Mouse (Mus musculus): Measurements from ENCODE around the gene Med29.

The Med29 gene

GRCm38 (mm10) chr7:28376011-28376771 is 16.3 kb downstream of the Med29 start:
- DNase-seq (ENCODE audit: low spot score in 2 of 2) = no peak

DNA sequence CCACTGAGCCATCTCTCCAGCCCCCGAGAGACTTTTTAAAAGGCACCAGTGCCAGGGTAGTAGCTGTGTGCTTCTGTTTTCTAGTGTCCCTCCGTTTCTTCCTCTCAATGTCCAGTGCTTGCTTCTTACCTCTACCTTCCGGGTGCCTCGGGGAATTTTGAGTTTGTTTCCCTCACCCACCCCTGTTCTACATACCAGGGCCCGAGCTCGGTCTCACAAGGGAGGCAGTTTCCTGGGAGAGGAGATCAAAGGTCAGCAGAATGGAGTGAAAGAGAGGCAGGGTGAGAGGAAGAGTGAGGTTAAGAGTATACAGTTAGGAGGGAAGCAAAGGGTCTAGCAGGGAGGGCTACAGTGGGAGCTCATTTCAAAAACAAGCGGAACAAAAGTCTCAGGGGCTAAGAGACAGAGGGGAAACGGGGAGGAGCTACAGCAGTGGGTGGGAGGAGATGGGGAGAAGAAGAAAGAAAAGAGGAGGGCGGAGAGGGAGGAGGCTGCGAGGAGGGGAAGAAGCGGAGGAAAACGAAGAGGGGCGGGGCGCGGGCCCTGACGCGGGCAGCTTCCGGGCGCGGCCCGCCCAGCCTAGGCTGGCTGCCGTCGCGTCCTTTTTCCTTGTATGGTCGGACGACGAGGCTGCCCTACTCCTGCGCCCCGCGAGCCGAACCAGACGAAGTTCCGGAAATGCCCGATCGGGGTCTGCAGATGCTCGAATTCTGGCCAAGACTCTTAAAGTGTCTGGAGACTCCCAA is 17.2 kb downstream of the Med29 start:
- DNase-seq (ENCODE audit: low spot score in 2 of 2) = peak in 1 of 2 experiments; percentile 66

DNA sequence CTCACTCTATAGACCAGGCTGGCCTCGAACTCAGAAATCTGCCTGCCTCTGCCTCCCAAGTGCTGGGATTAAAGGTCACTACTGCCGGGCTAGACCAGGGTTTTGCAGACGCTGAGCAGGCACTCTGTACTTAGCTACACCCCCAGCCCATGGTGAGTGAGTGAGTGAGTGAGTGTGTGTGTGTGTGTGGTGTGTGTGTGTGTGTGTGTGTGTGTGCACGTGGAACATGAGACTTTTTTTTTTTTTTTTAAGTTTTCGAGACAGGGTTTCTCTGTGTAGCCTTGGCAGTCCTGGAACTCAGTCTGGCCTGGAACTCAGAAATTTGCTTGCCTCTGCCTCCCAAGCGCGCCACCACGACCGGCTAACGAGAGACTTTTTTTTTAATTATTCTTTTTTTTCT is 17.9 kb downstream of the Med29 start:
- no peak for DNase-seq (ENCODE audit: low spot score in 2 of 2)

GRCm38 (mm10) chr7:28373891-28374495 is 18.5 kb downstream of the Med29 start:
- no peak for DNase-seq (ENCODE audit: low spot score in 2 of 2)

DNA sequence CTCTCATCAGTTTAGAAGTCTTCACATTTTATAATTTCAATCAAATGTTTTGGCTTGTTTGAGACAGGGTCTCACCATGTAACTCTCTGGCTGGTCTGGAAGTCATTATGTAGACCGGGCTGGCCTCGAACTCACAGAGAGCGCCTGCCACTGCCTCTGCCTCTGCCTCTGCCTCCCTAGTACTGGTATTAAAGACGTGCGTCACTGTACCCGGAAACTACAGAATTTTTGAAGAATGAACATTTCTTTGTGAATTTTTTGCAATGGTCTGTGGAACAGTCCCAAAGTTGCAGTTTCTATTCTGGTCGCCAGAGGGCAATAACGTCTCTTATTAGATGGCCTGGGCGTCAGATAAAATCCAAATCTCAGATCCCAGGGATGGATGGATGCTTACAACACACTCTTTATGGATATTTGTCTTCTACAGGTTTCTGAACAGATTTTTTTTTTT is 19.4 kb downstream of the Med29 start:
- peak in 1 of 2 experiments; percentile 72 for DNase-seq (ENCODE audit: low spot score in 2 of 2)

DNA sequence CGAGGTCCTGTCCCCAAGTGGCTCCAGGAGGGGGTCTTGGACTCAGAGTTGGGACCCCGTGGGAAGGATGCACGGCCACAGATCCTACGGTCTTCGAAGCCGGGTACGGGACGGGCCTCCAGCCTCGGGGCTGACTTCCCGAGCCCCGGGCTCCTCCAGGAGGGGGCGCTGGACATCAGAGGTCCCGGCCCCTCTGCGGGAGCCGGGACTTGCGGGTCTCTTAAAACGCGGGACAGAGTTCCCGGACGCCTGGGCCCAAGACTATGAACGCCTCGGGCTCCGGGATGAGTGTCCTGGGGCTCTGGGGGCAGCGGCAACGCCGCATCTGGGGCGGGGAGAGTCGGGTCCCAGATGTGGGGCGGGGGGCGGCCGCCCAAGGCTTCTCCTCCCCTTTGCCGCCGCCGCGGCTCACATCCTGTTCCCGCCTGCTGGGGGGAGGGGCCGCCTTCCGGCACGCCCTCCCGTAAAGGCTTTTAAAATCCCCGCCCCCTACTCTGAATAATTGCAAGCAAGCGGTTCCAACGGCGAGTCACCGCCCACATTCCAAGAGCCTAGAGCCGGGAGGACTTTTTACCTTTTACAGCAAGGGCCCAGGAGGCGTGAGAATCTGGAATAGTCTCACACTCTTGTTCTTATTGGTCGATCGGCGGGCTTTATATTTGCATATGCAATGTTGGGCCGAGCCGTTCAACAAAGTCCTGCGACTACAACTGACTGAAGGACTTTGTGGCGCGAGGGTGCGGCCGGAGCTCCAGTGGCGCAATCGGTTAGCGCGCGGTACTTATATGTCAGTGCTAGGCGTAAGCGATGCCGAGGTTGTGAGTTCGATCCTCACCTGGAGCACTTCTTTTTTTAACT is 20.0 kb downstream of the Med29 start, which contains the start of gene Plekhg2:
TSS of gene Plekhg2 (minus strand) at position 349 of the 858 bp plus-strand sequence.
- peak; percentile 95 to 97 for DNase-seq (ENCODE audit: low spot score in 2 of 2)

- no peak for DNase-seq (ENCODE audit: low spot score in 2 of 2)
Measured at GRCm38 (mm10) chr7:28371514-28371989, 21.0 kb downstream of the Med29 start.

DNA sequence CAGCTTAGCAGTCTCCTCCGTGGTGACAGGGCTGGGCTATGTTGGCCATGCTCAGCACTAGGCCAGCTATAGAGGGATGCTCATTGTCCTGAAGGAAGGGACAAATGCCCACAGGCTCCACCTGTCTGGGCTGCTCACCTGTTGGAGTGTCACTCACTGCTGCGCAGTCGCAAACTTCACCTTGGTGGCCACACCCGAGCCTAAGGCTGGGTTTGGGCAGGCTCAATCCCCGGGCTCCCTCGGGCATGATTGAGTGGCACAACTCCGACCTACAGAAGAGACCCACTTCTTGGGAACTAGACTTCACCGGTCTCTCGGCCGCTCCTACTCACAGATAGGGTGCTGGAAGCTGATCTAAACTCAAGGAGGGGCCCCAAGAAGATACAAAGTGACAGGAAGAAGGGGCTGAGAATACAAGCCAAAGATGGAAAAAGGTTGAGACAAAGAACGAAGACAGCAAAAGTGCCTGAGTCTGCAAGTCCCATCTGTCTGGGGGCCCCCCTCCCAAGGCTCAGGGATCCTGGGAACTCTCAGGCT is 21.5 kb downstream of the Med29 start:
- no peak for DNase-seq (ENCODE audit: low spot score in 2 of 2)

- no peak for DNase-seq (ENCODE audit: low spot score in 2 of 2)
Measured at GRCm38 (mm10) chr7:28370051-28370450, 22.5 kb downstream of the Med29 start.

DNA sequence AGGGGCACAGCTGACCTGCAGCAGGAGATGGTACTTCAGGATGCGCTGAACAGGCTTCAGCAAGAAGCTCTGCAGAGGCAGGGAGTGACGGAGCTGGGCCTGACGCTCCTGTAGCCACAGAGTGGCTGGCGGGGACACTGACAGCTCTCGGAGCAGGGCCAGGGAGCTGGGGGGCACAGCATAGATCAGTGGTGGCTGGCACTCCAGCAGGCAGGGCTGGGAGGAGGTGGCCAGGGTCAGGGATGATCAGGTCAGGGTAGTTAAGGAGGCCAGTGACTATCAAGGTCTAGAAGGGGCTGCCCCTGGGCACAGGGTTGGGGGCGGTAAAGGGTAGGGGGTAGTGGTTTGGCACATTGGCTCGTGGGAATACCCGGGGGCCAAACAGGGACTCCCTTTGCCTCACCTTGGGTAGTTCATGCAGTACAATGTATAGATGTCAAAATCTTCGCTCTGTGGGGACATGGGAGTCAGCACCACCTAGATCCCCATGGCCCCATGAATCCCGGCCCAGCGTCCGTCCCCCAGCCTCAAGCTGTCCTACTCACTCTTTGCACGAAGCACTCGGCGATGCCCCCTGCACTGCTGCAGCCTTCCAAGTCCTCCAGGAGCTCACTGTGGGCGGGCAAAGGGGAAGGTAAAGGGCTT is 24.1 kb downstream of the Med29 start:
- DNase-seq (ENCODE audit: low spot score in 2 of 2) = no peak

DNA sequence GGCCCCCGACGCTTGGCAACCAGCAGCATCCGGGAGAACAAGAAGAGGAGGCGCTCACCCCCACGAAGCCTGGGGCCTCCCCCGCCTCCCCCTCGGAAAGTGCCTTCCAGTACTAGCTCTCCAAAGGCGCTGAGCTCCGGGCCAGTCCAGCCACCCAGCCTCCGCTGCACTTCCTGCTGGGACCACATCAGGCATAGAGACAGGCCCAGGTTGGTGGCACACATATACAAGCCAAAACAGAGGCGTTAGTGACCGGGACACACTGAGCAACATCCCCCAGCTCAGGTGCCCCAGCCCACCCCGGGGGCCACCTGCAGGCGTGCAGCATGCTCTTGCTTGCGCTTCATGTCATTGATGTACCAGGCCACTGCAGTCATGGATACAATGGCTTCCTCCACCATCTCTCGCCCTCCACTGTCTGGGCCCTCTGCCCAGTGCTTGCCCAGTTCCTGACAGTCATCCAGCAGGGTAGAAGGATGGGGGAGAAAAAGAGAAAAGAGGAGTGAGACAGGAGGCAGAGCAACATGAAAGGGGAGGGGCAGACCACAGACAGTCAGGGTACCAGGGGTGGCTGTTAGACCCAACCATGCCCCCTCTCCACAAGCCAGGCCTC is 24.7 kb downstream of the Med29 start:
- DNase-seq (ENCODE audit: low spot score in 2 of 2) = no peak

DNA sequence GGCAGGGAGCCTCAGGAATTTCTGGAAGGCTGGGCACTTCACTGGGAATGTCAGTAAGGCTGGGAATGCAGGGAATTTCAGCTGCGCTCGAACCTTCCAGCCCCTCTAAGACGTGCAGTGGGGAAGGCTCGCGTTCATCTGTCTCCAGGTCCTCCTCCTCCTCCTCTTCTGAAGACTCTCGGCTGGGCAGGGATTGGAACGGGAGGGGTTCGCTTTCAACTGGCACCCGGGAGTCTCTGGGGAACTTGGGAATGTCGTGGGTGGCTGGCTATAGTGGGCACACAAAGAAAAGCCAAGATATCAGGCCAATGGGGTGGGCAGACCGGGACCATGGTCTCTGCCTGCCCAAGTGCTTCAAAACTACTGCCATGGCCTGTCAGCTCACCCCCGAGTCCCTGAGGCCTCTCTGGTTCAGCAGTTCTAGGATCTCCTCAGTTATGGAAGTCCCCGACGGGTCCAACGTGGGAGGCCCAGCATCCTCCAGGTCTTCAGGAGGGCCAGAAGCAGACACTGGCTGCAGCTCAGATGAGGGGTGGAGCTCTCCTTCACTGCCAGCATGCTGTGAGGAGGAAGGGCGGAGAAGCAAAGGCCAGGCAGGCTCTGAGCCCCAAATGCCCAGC is 30.0 kb downstream of the Med29 start:
- DNase-seq (ENCODE audit: low spot score in 2 of 2) = no peak

DNA sequence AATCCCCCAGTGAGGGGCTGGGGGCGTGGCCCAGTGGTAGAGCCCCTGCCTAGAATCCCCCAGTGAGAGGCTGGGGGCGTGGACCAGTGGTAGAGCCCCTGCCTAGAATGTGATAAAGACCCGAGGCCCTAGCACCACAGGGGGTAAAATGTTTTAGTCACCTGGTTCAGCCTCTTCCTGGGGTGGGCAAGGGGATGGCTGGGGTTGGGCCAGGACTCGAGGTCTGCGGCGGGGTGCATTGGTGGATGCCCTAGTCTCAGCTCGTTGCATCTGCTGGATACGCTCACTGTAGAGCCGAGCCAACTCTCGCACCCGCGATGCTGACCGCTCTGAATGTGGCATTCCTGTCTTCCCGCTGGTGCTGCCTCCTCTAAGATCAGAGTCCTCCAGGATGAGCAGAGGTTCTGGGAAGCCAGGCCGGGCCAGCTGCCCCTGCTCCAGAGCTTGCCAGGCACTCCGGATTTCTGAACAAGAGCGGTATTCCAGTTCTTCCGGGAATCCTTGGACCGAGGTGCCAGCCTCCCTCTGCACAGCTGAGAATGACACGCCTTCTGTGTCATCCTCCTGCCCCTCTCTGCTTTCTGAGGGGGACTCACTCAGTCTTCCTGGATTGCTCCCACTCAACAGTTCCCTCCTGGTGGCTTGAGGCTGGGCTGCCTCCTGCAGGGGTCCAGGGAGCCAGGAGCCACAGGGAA is 30.7 kb downstream of the Med29 start:
- DNase-seq (ENCODE audit: low spot score in 2 of 2) = no peak

GRCm38 (mm10) chr7:28360291-28360690 is 32.2 kb downstream of the Med29 start:
- DNase-seq (ENCODE audit: low spot score in 2 of 2) = no peak

- no peak for DNase-seq (ENCODE audit: low spot score in 2 of 2)
Measured at GRCm38 (mm10) chr7:28359854-28360253, 32.7 kb downstream of the Med29 start.

DNA sequence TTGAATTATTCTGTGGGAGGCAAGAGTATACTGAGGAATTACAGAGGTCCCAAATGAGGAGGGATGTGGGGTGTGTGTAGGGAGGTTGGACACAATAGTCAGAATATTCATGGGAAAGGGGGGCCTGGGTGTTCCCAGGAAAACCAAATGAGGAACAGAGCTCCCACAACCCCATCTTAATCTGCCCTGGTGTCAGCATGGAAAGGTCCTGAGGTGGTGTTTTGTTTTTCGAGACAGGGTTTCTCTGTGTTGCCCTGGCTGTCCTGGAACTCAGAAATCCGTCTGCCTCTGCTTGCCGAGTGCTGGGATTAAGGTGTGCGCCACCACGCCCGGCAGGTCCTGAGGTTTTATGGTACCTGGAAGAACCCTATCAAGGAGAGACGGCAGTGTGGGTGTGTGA is 34.1 kb downstream of the Med29 start:
- DNase-seq (ENCODE audit: low spot score in 2 of 2) = no peak

- no peak for DNase-seq (ENCODE audit: low spot score in 2 of 2)
Measured at GRCm38 (mm10) chr7:28357984-28358383, 34.5 kb downstream of the Med29 start.

DNA sequence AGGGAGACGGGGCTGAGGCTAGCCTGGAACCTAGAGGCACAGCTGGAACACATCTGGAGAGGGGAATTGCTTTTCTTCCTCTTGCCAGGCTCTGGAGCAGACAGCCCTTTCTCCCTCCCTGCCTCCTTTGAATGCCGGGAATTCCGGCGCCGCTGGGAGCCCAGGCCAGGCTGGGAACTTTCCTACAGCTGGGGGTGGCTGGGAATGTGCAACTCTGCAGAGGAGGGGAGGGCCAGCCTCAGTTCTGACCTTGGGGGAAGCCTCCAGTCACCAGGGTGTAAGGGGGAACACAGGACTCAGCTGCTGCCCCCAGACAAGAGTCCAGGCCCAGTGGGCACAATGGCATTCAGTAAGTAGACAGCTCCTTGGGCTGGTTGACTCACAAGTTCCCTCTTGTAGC is 35.5 kb downstream of the Med29 start:
- no peak for DNase-seq (ENCODE audit: low spot score in 2 of 2)

DNA sequence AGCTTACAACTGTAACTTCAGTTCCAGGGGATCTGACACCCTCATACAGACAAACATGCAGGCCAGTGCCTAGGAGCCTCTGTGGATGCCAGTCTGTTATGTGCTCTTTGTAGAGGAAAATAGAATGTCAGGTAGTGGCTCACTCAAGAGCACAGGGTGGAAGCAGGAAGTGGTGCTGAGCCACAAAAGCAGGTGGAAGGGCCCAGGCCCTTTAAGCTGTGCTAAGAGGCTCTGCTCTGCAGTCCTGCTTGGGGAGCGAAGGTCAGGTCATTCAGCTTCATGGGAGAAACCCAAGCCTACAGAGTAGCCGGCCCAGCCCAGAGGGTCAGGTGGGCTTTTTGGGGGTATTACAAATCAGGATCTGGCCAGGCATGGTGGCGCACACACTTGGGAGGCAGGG is 37.3 kb downstream of the Med29 start:
- DNase-seq (ENCODE audit: low spot score in 2 of 2) = no peak
